Mouse (Mus musculus) forebrain, embryonic 14.5 days (tissue): Measurements from ENCODE around the gene Cd3d. TPM values are rescaled to one million over a fixed set of nuclear protein-coding genes. Genes with fewer than 3 reads are reported as not detected.
A peak's percentile ranks its signal among the peaks of the same experiment; 100 is the strongest.

Experiments used
- ATAC-seq: fragments of 200-750 bp; cut with Nextera tagmentation; 2 replicates; pipeline ENCODE4 v1.8.0; 2017; ENCODE audit warnings: mild to moderate bottlenecking, moderate library complexity
- DNase-seq: peaks from one replicate; pipeline ENCODE4 v3.0.0-alpha.2; 2015; ENCODE audit warnings: low spot score
- H3K27ac ChIP-seq: fragments of 300-500 bp; sonication (generic); 2 replicates; pipeline ENCODE4 v1.5.1; 2014; ENCODE audit warnings: low read depth, mild to moderate bottlenecking, control low read depth, low read length, moderate library complexity
- H3K27me3 ChIP-seq: fragments of 300-500 bp; sonication (generic); replicated peaks from 2 replicates; pipeline ENCODE4 v1.6.1; 2014; ENCODE audit warnings: low read length, control low read depth, mixed read lengths; ENCODE audit not compliant: control insufficient read depth, insufficient read depth
- H3K36me3 ChIP-seq: fragments of 300-500 bp; sonication (generic); 2 replicates; pipeline ENCODE4 v1.6.1; 2014; ENCODE audit warnings: low read length, control low read depth; ENCODE audit not compliant: control insufficient read depth, insufficient read depth
- H3K4me1 ChIP-seq: fragments of 300-500 bp; sonication (generic); 2 replicates; pipeline ENCODE4 v1.6.1; 2014; ENCODE audit warnings: antibody characterized with exemption, low read length, control low read depth; ENCODE audit not compliant: control insufficient read depth, insufficient read depth
- H3K4me2 ChIP-seq: fragments of 300-500 bp; sonication (generic); 2 replicates; pipeline ENCODE4 v1.6.1; 2014; ENCODE audit warnings: mild to moderate bottlenecking, control low read depth, low read length
- H3K4me3 ChIP-seq: fragments of 300-500 bp; sonication (generic); 2 replicates; pipeline ENCODE4 v1.5.1; 2014; ENCODE audit warnings: low read depth, low read length, control low read depth
- H3K9ac ChIP-seq: fragments of 300-500 bp; sonication (generic); 2 replicates; pipeline ENCODE4 v1.6.1; 2014; ENCODE audit warnings: mild to moderate bottlenecking, low read length, control low read depth, moderate library complexity
- H3K9me3 ChIP-seq: fragments of 300-500 bp; sonication (generic); replicated peaks from 2 replicates; pipeline ENCODE4 v1.6.1; 2016; ENCODE audit warnings: low read length, control low read depth, mixed read lengths; ENCODE audit not compliant: control insufficient read depth
- WGBS: fragments of 180-500 bp; shearing (Covaris S2); extraction: QIAGEN DNeasy Blood & Tissue Kit; methylation state at CpG from one replicate; pipeline ENCODE4 v1.1.7; 2014; 5-methylcytosine and 5-hydroxymethylcytosine counted together
- polyA plus RNA-seq: library from polyadenylated mRNA; unstranded; fragments of >200 nt; fragmentation: Nextera tagmentation; extraction: Ambion mirVana; gene quantifications from 2 replicates; pipeline ENCODE4 v1.2.1, GENCODE M21; 2014

The Cd3d gene
- not detected in 2 replicates for polyA plus RNA-seq

GRCm38 (mm10) chr9:44981676-44982075 lies at the start of gene Cd3d:
Gene Cd3d, plus strand, starts transcription at chr9:44981786.
- no peaks in the 10 kb centered on the region for H3K4me1 ChIP-seq
- no peaks in the 10 kb centered on the region for H3K36me3 ChIP-seq
- ATAC-seq: no peak
- no peak within 1 kb of the TSS for H3K27ac ChIP-seq
- 78% methylated on average over 4 of the region's 4 CpGs for WGBS
- no peaks in the 10 kb centered on the region for H3K27me3 ChIP-seq
- no peak within 1 kb of the TSS for H3K4me3 ChIP-seq
- H3K4me2 ChIP-seq: no peak within 1 kb of the TSS
- no peaks in the 10 kb centered on the region for H3K9me3 ChIP-seq
- DNase-seq: no peak
- H3K9ac ChIP-seq: no peak within 1 kb of the TSS

GRCm38 (mm10) chr9:44941756-44942155 lies 39.8 kb upstream of the Cd3d start:
- Histone ChIP-seq H3K27me3 (no peaks in the 10 kb centered on the region), H3K4me2 (no peak overlapping the region), H3K9me3 (no peaks in the 10 kb centered on the region), H3K4me3 (no peak overlapping the region), H3K36me3 (peaks cover 93% of the 10 kb centered on the region), H3K9ac (no peak overlapping the region), H3K4me1 (no peaks in the 10 kb centered on the region), H3K27ac (no peak overlapping the region)
- ATAC-seq: no peak
- WGBS: 91% methylated on average over 4 of the region's 4 CpGs
- no peak for DNase-seq

GRCm38 (mm10) chr9:44942421-44942820 lies 39.2 kb upstream of the Cd3d start:
- Histone ChIP-seq H3K9me3 (no peaks in the 10 kb centered on the region), H3K4me2 (no peak overlapping the region), H3K4me3 (no peak overlapping the region), H3K27ac (no peak overlapping the region), H3K36me3 (peaks cover 93% of the 10 kb centered on the region), H3K4me1 (no peaks in the 10 kb centered on the region), H3K27me3 (no peaks in the 10 kb centered on the region), H3K9ac (no peak overlapping the region)
- 92% methylated on average over 4 of the region's 4 CpGs for WGBS
- DNase-seq (no peak), ATAC-seq (no peak)

GRCm38 (mm10) chr9:44946185-44946695 lies 35.3 kb upstream of the Cd3d start:
- no peak overlapping the region for H3K4me3 ChIP-seq
- no peak for DNase-seq
- 92% methylated on average over 7 of the region's 7 CpGs for WGBS
- peaks cover 97% of the 10 kb centered on the region for H3K36me3 ChIP-seq
- no peaks in the 10 kb centered on the region for H3K27me3 ChIP-seq
- no peak overlapping the region for H3K9ac ChIP-seq
- no peak overlapping the region for H3K27ac ChIP-seq
- H3K4me2 ChIP-seq: no peak overlapping the region
- no peaks in the 10 kb centered on the region for H3K4me1 ChIP-seq
- H3K9me3 ChIP-seq: no peaks in the 10 kb centered on the region
- no peak for ATAC-seq

- Histone ChIP-seq H3K4me1 (no peaks in the 10 kb centered on the region), H3K36me3 (peaks cover 97% of the 10 kb centered on the region), H3K9ac (no peak overlapping the region), H3K9me3 (no peaks in the 10 kb centered on the region), H3K4me3 (no peak overlapping the region), H3K27ac (no peak overlapping the region), H3K27me3 (no peaks in the 10 kb centered on the region), H3K4me2 (no peak overlapping the region)
- ATAC-seq: no peak
- no peak for DNase-seq
- 93% methylated on average over 5 of the region's 5 CpGs for WGBS
These were observed 33.8 kb upstream of the Cd3d start for GRCm38 (mm10) chr9:44947836-44948235.

- Histone ChIP-seq H3K36me3 (peaks cover 73% of the 10 kb centered on the region), H3K27ac (no peak overlapping the region), H3K4me1 (no peaks in the 10 kb centered on the region), H3K27me3 (no peaks in the 10 kb centered on the region), H3K4me3 (no peak overlapping the region), H3K9ac (no peak overlapping the region), H3K4me2 (no peak overlapping the region), H3K9me3 (no peaks in the 10 kb centered on the region)
- no peak for ATAC-seq
- 92% methylated on average over 3 of the region's 3 CpGs for WGBS
- no peak for DNase-seq
These were observed 27.2 kb upstream of the Cd3d start for GRCm38 (mm10) chr9:44954432-44954831.

GRCm38 (mm10) chr9:44965126-44965832 lies 16.3 kb upstream of the Cd3d start, which contains the start of gene Ube4a:
Gene Ube4a, minus strand, starts transcription at chr9:44965600.
- Histone ChIP-seq H3K9ac (peak within 1 kb of the TSS; percentile 77), H3K27me3 (no peaks in the 10 kb centered on the region), H3K9me3 (no peaks in the 10 kb centered on the region), H3K36me3 (peaks cover 17% of the 10 kb centered on the region), H3K4me2 (peak within 1 kb of the TSS; percentile 90), H3K27ac (no peak within 1 kb of the TSS), H3K4me3 (peak within 1 kb of the TSS; percentile 81), H3K4me1 (peaks cover 13% of the 10 kb centered on the region)
- 1% methylated on average over 39 of the region's 39 CpGs for WGBS
- DNase-seq: peak; percentile 99
- ATAC-seq: peak; percentile 95

- Histone ChIP-seq H3K9ac (peak overlapping the region; percentile 62), H3K4me2 (peak overlapping the region; percentile 81), H3K4me3 (peak overlapping the region; percentile 81), H3K4me1 (peaks cover 13% of the 10 kb centered on the region), H3K27me3 (no peaks in the 10 kb centered on the region), H3K36me3 (peaks cover 16% of the 10 kb centered on the region), H3K9me3 (no peaks in the 10 kb centered on the region), H3K27ac (no peak overlapping the region)
- WGBS: 15% methylated on average over 10 of the region's 10 CpGs
- no peak for DNase-seq
- 0 out of 2 replicates have a peak, but pooled peaks have one; percentile 1 for ATAC-seq
These were observed 15.6 kb upstream of the Cd3d start for GRCm38 (mm10) chr9:44965833-44966466.

GRCm38 (mm10) chr9:44966815-44967242 lies 14.8 kb upstream of the Cd3d start:
- H3K36me3 ChIP-seq: peaks cover 8% of the 10 kb centered on the region
- DNase-seq (peak; percentile 77), ATAC-seq (no peak)
- peaks cover 13% of the 10 kb centered on the region for H3K4me1 ChIP-seq
- 22% methylated on average over 3 of the region's 3 CpGs for WGBS
- H3K4me2 ChIP-seq: no peak overlapping the region
- H3K9me3 ChIP-seq: no peaks in the 10 kb centered on the region
- H3K4me3 ChIP-seq: no peak overlapping the region
- H3K27me3 ChIP-seq: no peaks in the 10 kb centered on the region
- H3K27ac ChIP-seq: no peak overlapping the region
- no peak overlapping the region for H3K9ac ChIP-seq
